Mouse (Mus musculus) small intestine, adult 2 months (tissue): ENCODE measurements around the gene Olfr1442.

Source experiments
- CTCF ChIP-seq: fragments of 200-500 bp; IDR thresholded peaks from 2 replicates; pipeline ENCODE4 v1.5.1; 2012; ENCODE audit warnings: low read depth, mild to moderate bottlenecking, control low read depth, inconsistent platforms, low read length, moderate library complexity, mixed read lengths; ENCODE audit not compliant: insufficient replicate concordance, insufficient read length; ENCODE audit errors: extremely low read depth
- POLR2A ChIP-seq: fragments of 200-500 bp; IDR thresholded peaks from 2 replicates; pipeline ENCODE4 v1.6.1; 2012; ENCODE audit warnings: low read depth, mild to moderate bottlenecking, control low read depth, inconsistent platforms, low read length, moderate library complexity

DNA sequence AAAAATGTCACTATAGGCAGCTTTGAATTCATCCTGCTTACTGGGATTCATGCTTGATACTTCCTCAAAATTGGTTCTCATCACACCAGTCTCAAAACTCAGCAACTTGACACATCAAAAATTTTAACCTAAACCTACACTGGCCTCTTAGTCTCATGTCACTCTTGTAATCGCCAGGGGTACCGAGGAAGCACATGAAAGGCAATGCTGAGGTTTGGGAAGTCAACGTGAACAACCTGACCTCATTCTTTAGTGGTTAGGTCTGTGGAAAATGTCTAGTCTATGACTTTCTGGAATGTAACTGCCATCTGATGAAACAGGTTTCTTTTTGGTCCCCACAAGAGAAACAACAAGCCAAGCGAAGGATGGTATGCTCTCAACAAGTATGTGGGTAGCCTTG is 35.3 kb upstream of the Olfr1442 start:
- TF ChIP-seq CTCF, result no peak
- no peak for TF ChIP-seq POLR2A
